Mouse (Mus musculus): ENCODE results near the gene Cyp2c66.

Gene Cyp2c66

DNA sequence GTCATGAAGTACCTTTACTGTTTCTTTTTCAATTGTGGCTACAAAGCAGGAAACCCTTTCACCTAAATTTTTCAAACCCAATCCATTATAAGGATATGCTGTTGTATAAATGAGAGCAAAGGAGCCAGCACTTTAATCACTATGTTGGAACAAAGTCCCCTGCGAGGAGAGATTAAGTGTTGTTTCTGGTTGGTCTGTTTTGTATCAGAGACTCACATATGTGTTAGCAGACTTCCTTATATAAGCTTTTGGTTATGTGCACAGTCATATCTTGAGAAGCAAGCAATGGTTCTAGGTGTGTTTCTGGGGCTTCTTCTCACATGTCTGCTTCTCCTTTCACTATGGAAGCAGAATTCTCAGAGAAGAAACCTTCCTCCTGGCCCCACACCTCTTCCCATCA lies at the start of gene Cyp2c66:
Gene Cyp2c66 (plus strand): TSS at position 255 of the 400 bp plus-strand sequence.
- WGBS = 85% methylated on average over 1 of the region's 1 CpGs

DNA sequence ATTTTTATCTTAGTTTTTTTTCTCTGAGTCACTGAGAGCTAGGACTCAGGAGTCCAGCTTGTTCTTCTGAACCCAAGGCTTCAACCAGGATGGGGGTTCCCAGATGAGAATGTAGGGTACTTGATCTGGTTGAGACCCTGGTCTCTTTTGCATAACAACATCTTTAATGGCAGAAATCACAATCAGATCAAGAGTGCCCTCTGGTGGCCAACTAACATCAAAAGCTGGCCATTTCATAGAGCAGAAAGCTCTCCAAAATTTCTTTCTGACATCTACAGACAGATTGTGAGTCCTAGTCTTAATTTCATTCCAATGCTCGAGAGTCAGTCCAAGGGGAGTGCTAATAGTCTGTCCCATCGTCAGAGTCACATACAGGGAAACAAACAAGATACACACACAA lies 14.9 kb upstream of the Cyp2c66 start:
- WGBS = 74% methylated on average over 2 of the region's 2 CpGs

DNA sequence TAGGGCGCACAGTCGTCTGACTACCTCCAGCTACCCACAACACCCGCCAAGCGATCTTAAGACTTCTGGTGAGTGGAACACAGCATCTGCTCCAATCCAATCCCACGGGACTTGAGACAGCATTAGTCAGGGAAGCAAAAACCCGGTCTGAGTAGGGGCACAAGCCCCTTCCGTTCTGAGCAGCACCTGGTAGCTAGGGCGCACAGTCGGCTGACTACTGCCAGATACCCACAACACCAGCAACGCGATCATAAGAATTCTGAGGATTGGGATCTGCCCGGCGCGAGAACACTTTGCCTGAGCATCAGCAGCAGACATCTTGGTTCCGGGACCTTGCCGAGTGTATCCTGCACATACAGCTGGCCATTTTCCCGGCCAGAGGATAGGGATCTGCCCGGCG lies 43.1 kb downstream of the Cyp2c66 start:
- 86% methylated on average over 19 of the region's 19 CpGs for WGBS

Measured in cerebral cortex, adult 2 months (tissue).